Mouse (Mus musculus): ENCODE results near the gene Ecel1.

DNA sequence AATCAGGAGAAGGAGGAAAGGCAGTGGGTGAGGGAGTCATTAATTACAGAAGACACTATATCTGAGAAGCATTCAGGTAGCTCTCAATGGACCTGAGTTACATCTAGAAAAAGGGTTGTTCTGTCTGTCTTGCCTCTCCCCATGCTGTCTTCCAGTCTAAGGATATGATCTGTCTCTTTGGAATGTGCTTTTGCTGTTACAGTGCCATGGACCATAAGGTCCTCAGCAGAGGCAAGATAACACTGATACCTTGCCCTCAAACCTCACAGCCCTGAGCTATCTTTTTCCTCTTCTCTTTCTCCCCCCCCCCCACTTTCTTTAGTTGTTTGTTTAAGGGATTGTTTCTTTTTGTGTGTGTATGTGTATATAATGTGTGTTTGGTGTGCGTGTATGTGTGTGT is 41.5 kb downstream of the Ecel1 start:
- TF ChIP-seq TCF3 (IDR thresholded peaks at IDR 0.05; ENCODE audit: insufficient read length, low read depth): no peak
- TF ChIP-seq CEBPB (IDR thresholded peaks at IDR 0.05; ENCODE audit: insufficient read depth, poor library complexity, severe bottlenecking): no peak
- no peak for TF ChIP-seq USF1 (IDR thresholded peaks at IDR 0.05; ENCODE audit: low read depth)
- no peak for TF ChIP-seq POLR2A (IDR thresholded peaks at IDR 0.05; ENCODE audit: insufficient read length, low read depth)
- TF ChIP-seq TCF12 (IDR thresholded peaks at IDR 0.05; ENCODE audit: insufficient read depth, poor library complexity, severe bottlenecking): no peak
- no peak for TF ChIP-seq SRF (IDR thresholded peaks at IDR 0.05; ENCODE audit: control insufficient read depth, insufficient read length, low read depth)
- TF ChIP-seq POLR2AphosphoS2 (IDR thresholded peaks at IDR 0.05; ENCODE audit: insufficient read length, low read depth): no peak
- no peak for TF ChIP-seq E2F4 (IDR thresholded peaks at IDR 0.05; ENCODE audit: insufficient read depth)

Measured in myocyte (in vitro differentiated cells).